Mouse (Mus musculus): ENCODE results near the gene Ap1ar. TPM values are rescaled to one million over a fixed set of nuclear protein-coding genes. Genes with fewer than 3 reads are reported as not detected.

Ap1ar gene
- polyA plus RNA-seq, 1 experiment from 2014 or later, result 32.0 TPM

DNA sequence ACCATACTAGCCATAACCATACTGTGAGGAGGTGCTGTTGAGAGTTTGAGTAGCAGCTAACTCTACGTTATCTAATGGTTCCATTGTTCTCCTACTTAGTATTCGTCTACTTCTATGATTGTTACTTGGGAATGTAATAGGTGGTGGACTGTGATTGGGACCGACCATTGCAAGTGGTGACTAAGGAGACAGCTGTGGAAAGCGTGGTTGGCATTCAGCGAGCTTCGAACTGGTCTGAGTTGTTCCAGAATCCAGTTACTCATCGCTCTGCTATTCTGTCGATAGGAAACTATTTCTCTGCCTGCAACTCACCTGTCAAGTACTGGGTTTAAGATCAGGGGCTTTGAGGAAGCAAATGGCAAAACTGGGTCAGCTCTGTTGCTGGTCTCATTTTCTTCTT lies 36.2 kb downstream of the Ap1ar start:
- no peaks in the 10 kb centered on the region for H3K4me1 ChIP-seq (ENCODE audit: control insufficient read depth, insufficient read depth, low read length)
- WGBS (ENCODE audit: insufficient replicate concordance), result 83% methylated on average over 8 of the region's 8 CpGs

DNA sequence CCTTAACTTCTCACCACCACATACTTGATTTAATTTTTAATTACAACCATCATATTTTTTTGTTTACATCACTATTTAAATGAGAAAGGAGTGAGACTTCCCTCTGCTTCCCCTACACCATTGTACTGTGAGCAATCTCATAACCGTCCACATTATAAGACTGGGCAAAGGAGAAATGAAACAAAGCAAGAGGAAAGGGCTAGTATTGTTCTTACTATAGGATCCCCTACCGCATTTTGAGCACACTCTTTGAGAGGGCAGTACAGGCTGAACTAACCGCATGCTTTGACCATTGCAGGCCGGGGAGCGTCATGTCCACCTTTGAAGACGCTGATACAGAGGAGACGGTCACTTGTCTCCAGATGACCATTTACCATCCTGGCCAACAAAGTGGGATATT lies 41.1 kb downstream of the Ap1ar start:
- no peak for ATAC-seq (replicated peaks; ENCODE audit: insufficient number of reproducible peaks, low FRiP score, low TSS enrichment)
- H3K9ac ChIP-seq (ENCODE audit: low read depth, low read length), result no peak overlapping the region
- WGBS (ENCODE audit: insufficient replicate concordance), result 94% methylated on average over 7 of the region's 7 CpGs
- H3K4me1 ChIP-seq (ENCODE audit: control insufficient read depth, insufficient read depth, low read length), result no peaks in the 10 kb centered on the region
- H3K27ac ChIP-seq (ENCODE audit: low read depth, low read length), result no peak overlapping the region
- H3K4me3 ChIP-seq (ENCODE audit: low read depth, low read length), result no peak overlapping the region
- H3K36me3 ChIP-seq (ENCODE audit: control insufficient read depth, insufficient read depth, low read length), result no peaks in the 10 kb centered on the region
- H3K4me2 ChIP-seq, result no peak overlapping the region
- H3K9me3 ChIP-seq (replicated peaks; ENCODE audit: control insufficient read depth, low read length), result no peaks in the 10 kb centered on the region
- no peaks in the 10 kb centered on the region for H3K27me3 ChIP-seq (ENCODE audit: control insufficient read depth, insufficient read depth, low read length)

More for the DNA sequence above, 36.2 kb downstream of the Ap1ar start:
- H3K9ac ChIP-seq (ENCODE audit: low read depth, low read length), result no peak overlapping the region
- H3K9me3 ChIP-seq (replicated peaks; ENCODE audit: control insufficient read depth, low read length), result no peaks in the 10 kb centered on the region
- no peak for ATAC-seq (replicated peaks; ENCODE audit: insufficient number of reproducible peaks, low FRiP score, low TSS enrichment)
- H3K36me3 ChIP-seq (ENCODE audit: control insufficient read depth, insufficient read depth, low read length), result no peaks in the 10 kb centered on the region
- no peak overlapping the region for H3K4me3 ChIP-seq (ENCODE audit: low read depth, low read length)
- no peak overlapping the region for H3K27ac ChIP-seq (ENCODE audit: low read depth, low read length)
- H3K27me3 ChIP-seq (ENCODE audit: control insufficient read depth, insufficient read depth, low read length), result no peaks in the 10 kb centered on the region
- H3K4me2 ChIP-seq, result no peak overlapping the region

DNA sequence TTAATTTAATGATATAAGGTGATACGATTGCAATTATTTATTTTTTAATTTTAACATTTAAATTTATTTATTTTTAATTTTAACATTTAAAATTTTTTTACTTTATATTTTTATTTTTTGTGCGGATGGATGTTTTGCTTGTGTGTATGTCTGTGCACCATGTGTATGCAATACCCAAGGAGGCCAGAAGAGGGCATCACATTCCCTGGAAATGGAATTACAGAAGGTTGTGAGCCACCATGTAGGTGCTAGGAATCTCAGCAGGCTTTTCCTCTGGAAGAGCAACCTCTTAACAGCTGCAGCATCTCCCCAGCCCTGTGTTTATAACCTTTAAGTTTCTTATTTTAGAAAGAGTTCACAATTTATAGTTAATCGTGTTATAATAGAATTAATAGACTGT lies 41.6 kb downstream of the Ap1ar start:
- 92% methylated on average over 3 of the region's 3 CpGs for WGBS (ENCODE audit: insufficient replicate concordance)
- Histone ChIP-seq H3K36me3 (ENCODE audit: control insufficient read depth, insufficient read depth, low read length) (no peaks in the 10 kb centered on the region), H3K4me2 (no peak overlapping the region), H3K9ac (ENCODE audit: low read depth, low read length) (no peak overlapping the region), H3K4me3 (ENCODE audit: low read depth, low read length) (no peak overlapping the region), H3K9me3 (replicated peaks; ENCODE audit: control insufficient read depth, low read length) (no peaks in the 10 kb centered on the region), H3K4me1 (ENCODE audit: control insufficient read depth, insufficient read depth, low read length) (peaks cover 4% of the 10 kb centered on the region; the same call in 1 of the 2 replicates), H3K27me3 (ENCODE audit: control insufficient read depth, insufficient read depth, low read length) (no peaks in the 10 kb centered on the region), H3K27ac (ENCODE audit: low read depth, low read length) (no peak overlapping the region)
- ATAC-seq (replicated peaks; ENCODE audit: insufficient number of reproducible peaks, low FRiP score, low TSS enrichment), result no peak

DNA sequence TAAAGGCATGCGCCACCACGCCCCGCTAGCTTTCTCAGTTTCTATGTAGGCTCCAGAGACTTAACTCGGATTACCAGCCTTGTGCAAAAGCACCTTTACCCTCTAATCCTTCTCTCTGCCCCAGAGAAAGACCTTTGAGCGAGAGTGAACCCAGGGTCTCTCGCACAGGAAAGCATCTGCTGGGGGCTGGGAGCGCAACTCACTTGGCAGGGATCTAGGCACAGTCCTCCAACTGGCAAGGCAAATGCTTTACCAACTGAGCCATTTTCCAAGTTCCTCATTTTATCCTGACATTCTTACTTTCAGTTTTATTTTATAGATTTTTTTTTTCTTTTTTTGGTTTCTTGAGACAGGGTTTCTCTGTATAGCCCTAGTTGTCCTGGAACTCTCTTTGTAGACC lies 44.3 kb downstream of the Ap1ar start:
- H3K4me1 ChIP-seq (ENCODE audit: control insufficient read depth, insufficient read depth, low read length), result peaks cover 9% of the 10 kb centered on the region; the same call in 1 of the 2 replicates
- WGBS (ENCODE audit: insufficient replicate concordance), result 82% methylated on average over 7 of the region's 7 CpGs

DNA sequence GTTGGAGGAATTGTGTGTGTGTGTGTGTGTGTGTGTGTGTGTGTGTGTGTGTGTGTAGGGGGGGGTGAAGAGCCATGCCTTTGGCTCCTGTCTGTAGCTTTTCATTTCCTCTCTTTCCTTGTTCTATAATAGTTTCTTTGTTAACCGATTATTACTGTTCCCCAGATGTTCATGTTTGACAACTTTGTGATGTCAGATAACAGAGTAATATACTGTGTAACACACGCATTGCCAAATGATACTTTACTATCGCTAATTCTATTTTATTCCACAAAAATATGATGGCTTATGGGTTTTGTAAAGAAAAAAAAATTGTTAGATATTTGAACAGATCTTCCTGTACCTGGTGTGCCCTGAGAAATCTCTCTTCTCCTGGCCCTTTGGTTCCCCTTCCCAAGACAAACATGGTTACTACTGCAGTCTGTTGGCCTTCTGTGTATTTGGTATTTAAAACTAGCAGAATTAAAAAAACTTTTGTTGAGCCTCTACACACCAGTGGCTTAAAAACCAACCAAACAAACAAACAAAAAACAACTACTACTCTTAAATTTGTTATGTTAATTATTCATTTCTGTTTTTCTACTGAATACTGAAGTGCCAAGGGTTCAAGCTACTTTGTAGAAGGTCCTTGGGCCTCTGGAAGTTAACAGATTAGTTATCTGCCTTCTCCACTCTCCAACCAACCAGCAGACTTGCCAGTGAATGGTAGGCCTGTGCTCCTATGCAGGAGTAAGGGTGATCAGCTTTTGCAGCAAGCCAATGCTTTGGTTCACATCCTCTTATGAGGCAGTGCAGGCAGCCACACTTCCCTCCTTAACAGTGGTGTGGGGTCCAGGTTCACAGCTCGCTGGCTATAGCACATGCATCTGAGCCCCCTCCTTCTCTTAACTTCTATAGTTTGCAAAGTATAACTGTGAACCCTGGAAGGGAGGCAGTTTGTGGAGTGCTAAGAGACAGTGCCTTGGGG lies 45.4 kb downstream of the Ap1ar start:
- 59% methylated on average over 4 of the region's 4 CpGs for WGBS (ENCODE audit: insufficient replicate concordance)
- no peaks in the 10 kb centered on the region for H3K36me3 ChIP-seq (ENCODE audit: control insufficient read depth, insufficient read depth, low read length)
- no peaks in the 10 kb centered on the region for H3K9me3 ChIP-seq (replicated peaks; ENCODE audit: control insufficient read depth, low read length)
- no peak overlapping the region for H3K27ac ChIP-seq (ENCODE audit: low read depth, low read length)
- no peak overlapping the region; the same call in 1 of the 2 replicates for H3K9ac ChIP-seq (ENCODE audit: low read depth, low read length)
- peaks cover 18% of the 10 kb centered on the region for H3K27me3 ChIP-seq (ENCODE audit: control insufficient read depth, insufficient read depth, low read length)
- H3K4me1 ChIP-seq (ENCODE audit: control insufficient read depth, insufficient read depth, low read length), result peaks cover 9% of the 10 kb centered on the region; the same call in 1 of the 2 replicates
- H3K4me2 ChIP-seq, result peak overlapping the region; percentile 98
- H3K4me3 ChIP-seq (ENCODE audit: low read depth, low read length), result no peak overlapping the region
- 0 out of 2 replicates have a peak, but pooled peaks have one; percentile 36 for ATAC-seq (replicated peaks; ENCODE audit: insufficient number of reproducible peaks, low FRiP score, low TSS enrichment)

More for the DNA sequence above, 44.3 kb downstream of the Ap1ar start:
- peaks cover 12% of the 10 kb centered on the region for H3K27me3 ChIP-seq (ENCODE audit: control insufficient read depth, insufficient read depth, low read length)
- H3K27ac ChIP-seq (ENCODE audit: low read depth, low read length), result no peak overlapping the region
- no peaks in the 10 kb centered on the region for H3K9me3 ChIP-seq (replicated peaks; ENCODE audit: control insufficient read depth, low read length)
- no peaks in the 10 kb centered on the region for H3K36me3 ChIP-seq (ENCODE audit: control insufficient read depth, insufficient read depth, low read length)
- ATAC-seq (replicated peaks; ENCODE audit: insufficient number of reproducible peaks, low FRiP score, low TSS enrichment), result no peak
- H3K9ac ChIP-seq (ENCODE audit: low read depth, low read length), result no peak overlapping the region
- H3K4me3 ChIP-seq (ENCODE audit: low read depth, low read length), result no peak overlapping the region
- H3K4me2 ChIP-seq, result no peak overlapping the region

DNA sequence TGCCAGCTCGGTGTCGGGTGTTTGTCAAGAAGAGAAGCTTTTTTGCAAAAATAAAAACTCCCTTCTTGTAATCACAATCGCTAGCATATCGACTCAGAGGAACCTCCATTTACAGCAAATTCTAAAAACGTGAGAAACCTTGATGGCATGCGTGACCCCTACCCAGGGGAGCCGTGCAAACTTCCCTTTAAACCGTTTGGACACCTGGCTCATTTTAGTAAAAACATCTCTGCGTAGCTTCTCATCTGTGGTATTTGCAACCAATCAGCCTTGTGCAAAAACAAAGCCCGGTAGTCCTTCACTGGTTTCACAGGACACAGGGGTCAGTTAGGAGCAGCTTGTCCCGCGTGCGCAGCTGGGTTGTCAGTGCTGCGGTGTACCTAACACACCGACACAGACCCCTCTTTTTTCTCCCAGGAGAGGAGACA lies 46.3 kb downstream of the Ap1ar start:
- Histone ChIP-seq H3K4me3 (ENCODE audit: low read depth, low read length) (peak overlapping the region; percentile 65), H3K4me2 (peak overlapping the region; percentile 98), H3K4me1 (ENCODE audit: control insufficient read depth, insufficient read depth, low read length) (peaks cover 9% of the 10 kb centered on the region; the same call in 1 of the 2 replicates), H3K27me3 (ENCODE audit: control insufficient read depth, insufficient read depth, low read length) (peaks cover 20% of the 10 kb centered on the region), H3K36me3 (ENCODE audit: control insufficient read depth, insufficient read depth, low read length) (no peaks in the 10 kb centered on the region), H3K9me3 (replicated peaks; ENCODE audit: control insufficient read depth, low read length) (no peaks in the 10 kb centered on the region), H3K9ac (ENCODE audit: low read depth, low read length) (peak overlapping the region; percentile 72; the same call in 1 of the 2 replicates), H3K27ac (ENCODE audit: low read depth, low read length) (no peak overlapping the region)
- ATAC-seq (replicated peaks; ENCODE audit: insufficient number of reproducible peaks, low FRiP score, low TSS enrichment), result no peak
- WGBS (ENCODE audit: insufficient replicate concordance), result 3% methylated on average over 15 of the region's 15 CpGs

DNA sequence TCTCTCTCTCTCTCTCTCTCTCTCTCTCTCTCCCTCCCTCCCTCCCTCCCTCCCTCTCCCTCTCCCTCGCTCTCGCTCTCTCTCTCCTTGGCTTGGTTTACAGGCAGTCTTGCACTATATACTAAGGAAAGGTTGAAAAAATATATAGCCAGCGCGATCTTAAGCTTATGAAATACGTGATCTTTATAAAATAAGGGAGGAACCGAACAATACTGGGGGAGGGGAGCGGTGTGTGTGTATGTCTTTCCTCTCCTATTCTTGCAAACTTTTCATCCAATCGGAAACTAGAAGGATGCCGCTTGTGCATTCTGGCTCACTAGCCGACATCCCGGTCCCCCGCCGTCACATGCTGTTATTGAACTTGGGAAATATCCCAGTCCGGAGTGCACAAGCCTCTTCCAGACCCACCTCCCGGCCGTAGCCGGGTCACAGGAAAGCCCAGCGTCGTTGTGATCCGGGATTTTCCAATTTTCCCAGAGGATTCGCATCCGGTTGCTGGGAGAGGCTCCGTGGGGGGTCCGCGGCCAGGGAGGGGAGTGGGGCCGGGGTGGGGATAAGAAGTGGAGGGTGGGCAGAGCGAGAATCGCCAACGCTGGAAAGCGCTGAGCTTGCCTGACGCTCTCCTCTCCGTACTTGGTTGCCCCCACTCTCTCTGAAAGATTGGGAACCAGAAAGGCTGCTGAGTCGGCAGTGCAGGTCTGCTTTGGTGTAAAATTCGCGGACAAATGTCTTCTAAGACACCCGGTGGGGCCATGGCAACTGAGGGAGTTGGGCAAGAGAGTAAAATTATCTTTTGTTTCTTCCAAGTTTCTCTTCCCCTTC lies 46.9 kb downstream of the Ap1ar start:
- Histone ChIP-seq H3K27ac (ENCODE audit: low read depth, low read length) (no peak overlapping the region), H3K9me3 (replicated peaks; ENCODE audit: control insufficient read depth, low read length) (no peaks in the 10 kb centered on the region), H3K27me3 (ENCODE audit: control insufficient read depth, insufficient read depth, low read length) (peaks cover 20% of the 10 kb centered on the region), H3K9ac (ENCODE audit: low read depth, low read length) (peak overlapping the region; percentile 72), H3K4me2 (peak overlapping the region; percentile 98), H3K4me3 (ENCODE audit: low read depth, low read length) (peak overlapping the region; percentile 65), H3K36me3 (ENCODE audit: control insufficient read depth, insufficient read depth, low read length) (no peaks in the 10 kb centered on the region), H3K4me1 (ENCODE audit: control insufficient read depth, insufficient read depth, low read length) (peaks cover 9% of the 10 kb centered on the region; the same call in 1 of the 2 replicates)
- peak; percentile 36; the same call in 1 of the 2 replicates for ATAC-seq (replicated peaks; ENCODE audit: insufficient number of reproducible peaks, low FRiP score, low TSS enrichment)
- under 1% methylated on average over 35 of the region's 36 CpGs for WGBS (ENCODE audit: insufficient replicate concordance)

DNA sequence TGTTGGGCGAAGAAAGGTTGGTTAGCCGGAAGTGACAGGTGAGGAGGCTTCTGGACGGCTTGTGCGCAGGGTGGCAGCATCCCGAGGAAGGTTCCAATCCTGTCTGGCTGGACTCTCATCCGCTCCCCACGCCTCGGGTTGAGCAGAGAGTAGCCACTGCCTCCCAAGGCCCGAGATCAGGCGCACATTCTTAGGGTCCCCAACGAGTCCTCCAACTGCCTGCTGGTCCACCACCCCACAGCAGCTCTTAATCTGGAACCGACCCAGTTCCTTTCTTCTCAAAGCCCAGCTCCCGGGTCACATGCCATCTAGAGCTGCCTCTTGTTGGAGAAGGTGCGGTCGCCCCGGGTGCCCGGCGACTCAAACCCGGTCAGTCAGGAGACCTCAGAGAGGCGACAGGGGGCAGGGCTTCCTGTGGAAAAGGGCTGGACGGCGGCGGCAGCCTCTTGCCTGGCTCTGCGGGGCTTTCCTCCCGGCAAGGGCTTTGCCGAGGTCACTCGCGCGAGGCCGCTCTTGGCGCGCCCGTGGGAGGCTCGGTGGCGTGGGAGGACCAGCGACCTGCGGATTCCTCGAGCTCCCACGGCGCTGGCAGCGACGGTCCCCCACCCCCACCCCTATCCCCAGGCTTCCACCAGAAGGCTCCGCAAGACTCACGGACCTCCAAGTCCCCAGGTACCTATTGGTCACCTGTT lies 47.7 kb downstream of the Ap1ar start, which contains the start of gene Tifa:
Tifa (plus strand) TSS at position 306 of the 692 bp plus-strand sequence.
- Histone ChIP-seq H3K9ac (ENCODE audit: low read depth, low read length) (peak within 1 kb of the TSS; percentile 72), H3K4me1 (ENCODE audit: control insufficient read depth, insufficient read depth, low read length) (peaks cover 9% of the 10 kb centered on the region; the same call in 1 of the 2 replicates), H3K9me3 (replicated peaks; ENCODE audit: control insufficient read depth, low read length) (no peaks in the 10 kb centered on the region), H3K4me2 (peak within 1 kb of the TSS; percentile 98), H3K36me3 (ENCODE audit: control insufficient read depth, insufficient read depth, low read length) (no peaks in the 10 kb centered on the region), H3K27me3 (ENCODE audit: control insufficient read depth, insufficient read depth, low read length) (peaks cover 20% of the 10 kb centered on the region), H3K27ac (ENCODE audit: low read depth, low read length) (no peak within 1 kb of the TSS), H3K4me3 (ENCODE audit: low read depth, low read length) (peak within 1 kb of the TSS; percentile 65)
- WGBS (ENCODE audit: insufficient replicate concordance), result under 1% methylated on average over 44 of the region's 44 CpGs
- peak; percentile 76 for ATAC-seq (replicated peaks; ENCODE audit: insufficient number of reproducible peaks, low FRiP score, low TSS enrichment)
